Mouse (Mus musculus) limb, embryonic 14.5 days (tissue): ENCODE measurements around the gene Rabgap1l. TPM values are rescaled to one million over a fixed set of nuclear protein-coding genes. Genes with fewer than 3 reads are reported as not detected.
A peak's percentile ranks its signal among the peaks of the same experiment; 100 is the strongest.
"Not testable (repeated sequence)": the region's sequence is repeated elsewhere in the genome, so short reads cannot be mapped to it uniquely, and the experiment has no call there.

Experiments
- ATAC-seq: fragments of 200-750 bp; cut with Nextera tagmentation; 2 replicates; pipeline ENCODE4 v1.8.0; 2017; ENCODE audit warnings: low read depth, moderate number of reproducible peaks, moderate TSS enrichment; ENCODE audit not compliant: low FRiP score
- DNase-seq: peaks from one replicate; pipeline ENCODE4 v3.0.0-alpha.2; 2015; ENCODE audit warnings: low spot score
- H3K27ac ChIP-seq: fragments of 300-500 bp; sonication (generic); replicated peaks from 2 replicates; pipeline ENCODE4 v1.5.1; 2014; ENCODE audit warnings: low read depth, mild to moderate bottlenecking, low read length, moderate library complexity, mixed read lengths
- H3K27me3 ChIP-seq: fragments of 300-500 bp; sonication (generic); 2 replicates; pipeline ENCODE4 v1.6.1; 2014; ENCODE audit warnings: low read length, mixed read lengths; ENCODE audit not compliant: control insufficient read depth, insufficient read depth
- H3K36me3 ChIP-seq: fragments of 300-500 bp; sonication (generic); 2 replicates; pipeline ENCODE4 v1.6.1; 2014; ENCODE audit warnings: mild to moderate bottlenecking, low read length, moderate library complexity, mixed read lengths; ENCODE audit not compliant: control insufficient read depth, insufficient read depth
- H3K4me1 ChIP-seq: fragments of 300-500 bp; sonication (generic); 2 replicates; pipeline ENCODE4 v1.6.1; 2014; ENCODE audit warnings: antibody characterized with exemption, low read length, mixed read lengths; ENCODE audit not compliant: control insufficient read depth, insufficient read depth
- H3K4me2 ChIP-seq: fragments of 300-500 bp; sonication (generic); replicated peaks from 2 replicates; pipeline ENCODE4 v1.6.1; 2014; ENCODE audit warnings: low read depth, mild to moderate bottlenecking, low read length, moderate library complexity; ENCODE audit not compliant: severe bottlenecking
- H3K4me3 ChIP-seq: fragments of 300-500 bp; sonication (generic); replicated peaks from 2 replicates; pipeline ENCODE4 v1.5.1; 2014; ENCODE audit warnings: low read length
- H3K9ac ChIP-seq: fragments of 300-500 bp; sonication (generic); 2 replicates; pipeline ENCODE4 v1.6.1; 2014; ENCODE audit warnings: mild to moderate bottlenecking, low read depth, low read length, moderate library complexity; ENCODE audit not compliant: severe bottlenecking
- H3K9me3 ChIP-seq: fragments of 300-500 bp; sonication (generic); 2 replicates; pipeline ENCODE4 v1.6.1; 2016; ENCODE audit warnings: low read length; ENCODE audit not compliant: control insufficient read depth
- POLR2A ChIP-seq: fragments of 200-500 bp; IDR thresholded peaks from 2 replicates; pipeline ENCODE4 v1.8.0; 2012; ENCODE audit warnings: inconsistent platforms, mild to moderate bottlenecking, moderate library complexity, borderline replicate concordance; ENCODE audit not compliant: insufficient read depth, insufficient read length; ENCODE audit errors: extremely low read depth
- WGBS: fragments of 180-500 bp; shearing (Covaris S2); extraction: QIAGEN DNeasy Blood & Tissue Kit; methylation state at CpG from one replicate; pipeline ENCODE4 v1.1.7; 2014; 5-methylcytosine and 5-hydroxymethylcytosine counted together
- polyA plus RNA-seq, 2 experiments: library from polyadenylated mRNA; depleted of rRNA in 1 of 2; stranded (reverse) in 1 of 2; unstranded in 1 of 2; fragments of >200 nt; fragmentation: Nextera tagmentation in 1 of 2; extraction: Ambion mirVana in 1 of 2; gene quantifications; 2 replicates each; pipeline versions ENCODE4 v1.2.1 to v1.2.3; 2012 to 2014

Gene Rabgap1l
- polyA plus RNA-seq, 2 experiments, result 13.3 to 19.3 TPM

DNA sequence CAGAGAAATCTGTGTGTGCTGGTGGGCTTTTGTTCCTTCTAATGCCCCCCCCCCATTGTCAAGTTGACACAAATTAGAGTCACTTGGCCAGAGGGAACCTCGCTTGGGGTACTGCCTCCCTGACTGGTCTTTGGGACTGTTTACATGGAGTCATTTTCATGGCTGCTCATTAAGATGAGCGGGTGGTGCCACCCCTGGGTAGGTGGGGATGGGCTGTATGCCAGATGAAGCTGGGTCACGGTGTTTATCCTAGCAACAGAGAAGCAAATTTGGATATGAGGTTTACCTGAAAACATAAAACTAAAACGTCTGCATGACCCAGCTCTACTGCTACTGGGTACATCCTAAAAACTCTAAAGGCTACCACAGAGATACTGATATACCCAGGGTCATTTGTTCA is 354.2 kb downstream of the Rabgap1l start:
- Histone ChIP-seq H3K4me3 (no peak overlapping the region), H3K9me3 (no peaks in the 10 kb centered on the region), H3K27ac (no peak overlapping the region), H3K4me1 (no peaks in the 10 kb centered on the region), H3K4me2 (no peak overlapping the region), H3K27me3 (no peaks in the 10 kb centered on the region), H3K36me3 (no peaks in the 10 kb centered on the region), H3K9ac (no peak overlapping the region)
- ATAC-seq, result no peak
- WGBS, result 53% methylated on average over 4 of the region's 4 CpGs
- no peak for TF ChIP-seq POLR2A
- DNase-seq, result no peak

DNA sequence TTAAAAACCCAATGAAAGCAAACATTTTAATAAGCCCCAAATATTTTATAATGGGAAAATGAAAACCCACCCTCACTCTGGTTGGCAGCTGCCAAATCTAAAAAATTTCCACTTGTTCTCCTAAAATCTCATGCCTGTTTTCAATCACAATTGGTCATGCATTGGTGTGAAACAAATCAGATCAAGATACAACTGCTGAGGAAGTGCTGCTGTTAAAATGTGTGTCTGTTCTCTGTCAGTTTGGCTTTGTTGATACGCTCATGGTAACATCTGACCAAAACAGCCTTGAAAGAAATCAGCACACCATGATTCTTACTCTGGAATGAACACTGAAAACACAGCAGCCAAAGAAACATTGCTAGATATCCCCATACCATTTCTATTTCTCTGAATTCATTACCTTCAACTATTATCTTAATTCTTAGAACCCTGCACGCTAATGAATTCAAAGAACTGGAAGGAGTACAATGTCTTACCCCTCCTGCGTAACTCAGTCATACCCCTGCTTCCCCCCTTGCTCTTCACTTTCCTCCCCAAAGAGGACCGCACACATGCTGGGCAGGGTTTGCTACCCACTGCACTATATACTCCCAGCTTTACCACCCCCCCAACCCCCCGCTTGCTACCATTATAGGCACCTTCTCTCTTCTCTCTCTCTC is 375.7 kb downstream of the Rabgap1l start:
- H3K4me1 ChIP-seq, result no peaks in the 10 kb centered on the region
- ATAC-seq (no peak), DNase-seq (no peak)
- H3K27me3 ChIP-seq, result no peaks in the 10 kb centered on the region
- H3K4me2 ChIP-seq, result no peak overlapping the region
- no peaks in the 10 kb centered on the region for H3K9me3 ChIP-seq
- no peak overlapping the region for H3K9ac ChIP-seq
- 78% methylated on average over 5 of the region's 5 CpGs for WGBS
- H3K27ac ChIP-seq, result no peak overlapping the region
- no peaks in the 10 kb centered on the region for H3K36me3 ChIP-seq
- no peak for TF ChIP-seq POLR2A
- no peak overlapping the region for H3K4me3 ChIP-seq

DNA sequence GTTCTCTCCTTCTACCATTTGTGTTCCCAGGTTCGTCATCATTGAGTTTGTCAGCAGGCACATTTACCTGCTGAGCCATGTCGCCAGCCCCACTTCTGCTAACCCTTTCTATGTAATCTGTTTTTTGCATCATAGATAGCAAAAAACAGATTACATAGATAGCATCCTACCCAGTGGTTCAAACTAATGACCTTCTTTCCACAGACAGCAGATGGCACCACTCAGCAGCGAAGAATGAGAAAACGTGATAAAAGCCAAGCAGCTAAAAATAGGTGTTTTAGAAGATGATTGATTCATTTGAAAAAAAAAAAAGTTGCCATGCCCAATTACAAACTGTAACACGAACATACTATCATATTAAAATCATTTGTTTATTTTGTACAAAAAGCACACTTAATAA is 382.2 kb downstream of the Rabgap1l start:
- DNase-seq (peak; percentile 20), ATAC-seq (no peak)
- H3K36me3 ChIP-seq, result no peaks in the 10 kb centered on the region
- WGBS, result 46% methylated on average over 5 of the region's 5 CpGs
- H3K9me3 ChIP-seq, result no peaks in the 10 kb centered on the region
- no peak overlapping the region for H3K9ac ChIP-seq
- H3K27ac ChIP-seq, result no peak overlapping the region
- no peaks in the 10 kb centered on the region for H3K4me1 ChIP-seq
- no peak for TF ChIP-seq POLR2A
- H3K27me3 ChIP-seq, result no peaks in the 10 kb centered on the region
- H3K4me2 ChIP-seq, result no peak overlapping the region
- no peak overlapping the region for H3K4me3 ChIP-seq

DNA sequence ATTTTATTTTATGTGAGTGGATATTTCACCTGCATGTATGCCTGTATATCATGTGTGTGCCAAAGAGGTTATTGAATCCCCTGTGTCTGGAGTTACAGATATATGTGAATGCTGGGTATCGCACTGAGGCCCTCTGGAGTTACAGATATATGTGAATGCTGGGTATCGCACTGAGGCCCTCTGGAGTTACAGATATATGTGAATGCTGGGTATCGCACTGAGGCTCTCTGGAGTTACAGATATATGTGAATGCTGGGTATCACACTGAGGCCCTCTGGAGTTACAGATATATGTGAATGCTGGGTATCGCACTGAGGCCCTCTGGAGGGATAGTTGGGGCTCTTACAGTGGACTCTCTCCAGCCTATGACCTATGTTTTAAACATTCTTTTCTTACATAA is 383.3 kb downstream of the Rabgap1l start:
- H3K27me3 ChIP-seq, H3K4me2 ChIP-seq, H3K27ac ChIP-seq, H3K9me3 ChIP-seq, H3K4me1 ChIP-seq, DNase-seq, H3K36me3 ChIP-seq, ATAC-seq, H3K9ac ChIP-seq, H3K4me3 ChIP-seq: not testable (repeated sequence)
- WGBS, result 88% methylated on average over 4 of the region's 4 CpGs

DNA sequence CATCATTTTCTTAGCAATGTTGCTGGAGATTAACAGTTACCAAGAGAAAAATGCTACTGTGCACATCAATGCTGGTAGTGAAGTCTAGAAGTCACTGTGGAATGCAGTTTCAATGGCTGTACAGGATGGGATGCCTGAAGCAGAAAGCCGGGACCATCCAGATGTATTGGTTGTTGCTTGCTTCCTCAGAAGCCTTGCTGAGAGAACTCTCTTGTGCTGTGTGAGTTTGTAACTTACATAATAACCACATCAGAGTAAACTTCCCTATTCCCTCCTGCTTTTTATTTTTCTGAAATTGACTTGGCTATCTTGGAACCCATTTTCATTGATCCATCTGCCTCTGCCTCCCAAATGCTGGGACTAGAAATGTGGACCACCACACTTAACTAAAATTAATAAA is 383.9 kb downstream of the Rabgap1l start:
- WGBS, result 50% methylated on average over 1 of the region's 1 CpGs
- no peaks in the 10 kb centered on the region for H3K4me1 ChIP-seq

DNA sequence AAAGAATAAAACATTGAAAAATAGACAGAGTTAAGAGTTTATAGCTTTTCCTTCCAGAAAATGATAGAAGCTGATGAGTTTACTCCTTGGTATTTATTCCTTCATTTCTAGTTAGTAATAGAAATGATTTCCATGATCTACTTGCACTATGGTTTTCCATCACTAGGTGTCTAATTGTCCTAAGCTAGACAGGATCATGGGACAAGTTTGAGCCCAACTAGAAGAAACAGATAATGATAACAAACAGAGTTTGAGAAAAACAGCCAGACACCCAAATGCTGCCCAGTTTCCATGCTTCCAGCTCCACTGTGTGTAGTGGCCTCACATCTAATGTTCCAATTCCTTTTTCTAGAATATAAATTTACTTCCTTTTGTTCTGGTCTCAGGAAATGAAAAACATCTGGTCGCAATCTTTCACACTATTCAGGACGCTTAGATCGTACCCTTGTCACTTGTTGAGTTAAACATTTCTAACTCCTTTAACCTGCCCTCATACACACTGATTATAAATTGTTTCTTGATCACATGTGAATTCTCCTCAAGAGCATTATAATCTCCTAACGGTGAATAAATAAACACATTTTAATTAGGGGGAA is 384.6 kb downstream of the Rabgap1l start:
- 29% methylated on average over 4 of the region's 4 CpGs for WGBS
- no peaks in the 10 kb centered on the region for H3K4me1 ChIP-seq
- H3K27me3 ChIP-seq, result no peaks in the 10 kb centered on the region
- no peak overlapping the region for H3K4me2 ChIP-seq
- ATAC-seq, result no peak
- H3K27ac ChIP-seq, result no peak overlapping the region
- no peak overlapping the region for H3K4me3 ChIP-seq
- no peak overlapping the region for H3K9ac ChIP-seq
- no peaks in the 10 kb centered on the region for H3K9me3 ChIP-seq
- no peak for TF ChIP-seq POLR2A
- DNase-seq, result peak; percentile 37
- no peaks in the 10 kb centered on the region for H3K36me3 ChIP-seq

More for the DNA sequence above, 383.9 kb downstream of the Rabgap1l start:
- H3K4me2 ChIP-seq, result no peak overlapping the region
- H3K36me3 ChIP-seq, result no peaks in the 10 kb centered on the region
- ATAC-seq, result no peak
- H3K27me3 ChIP-seq, result no peaks in the 10 kb centered on the region
- TF ChIP-seq POLR2A, result no peak
- H3K27ac ChIP-seq, result no peak overlapping the region
- DNase-seq, result no peak
- H3K9ac ChIP-seq, result no peak overlapping the region
- H3K4me3 ChIP-seq, result no peak overlapping the region
- H3K9me3 ChIP-seq, result no peaks in the 10 kb centered on the region
